Mouse (Mus musculus) limb, embryonic 12.5 days (tissue): ENCODE measurements around the gene Olfr486. TPM values are rescaled to one million over a fixed set of nuclear protein-coding genes. Genes with fewer than 3 reads are reported as not detected.

Experiments
- polyA plus RNA-seq: library from polyadenylated mRNA; unstranded; fragments of >200 nt; fragmentation: Nextera tagmentation; extraction: Ambion mirVana; gene quantifications from 2 replicates; pipeline ENCODE4 v1.2.1, GENCODE M21; 2016

Gene Olfr486
- polyA plus RNA-seq, 1 experiment from 2014 or later, result not detected

Other genes starting within 250 kb of the Olfr486 start
- not detected in 2 replicates for gene Olfr473, start 242.3 kb downstream of the Olfr486 start, polyA plus RNA-seq
- not detected in 2 replicates for gene Olfr474, start 218.1 kb downstream of the Olfr486 start, polyA plus RNA-seq
- gene Olfr476, start 207.9 kb downstream of the Olfr486 start, polyA plus RNA-seq, result not detected in 2 replicates
- not detected in 2 replicates for gene Olfr477, start 186.0 kb downstream of the Olfr486 start, polyA plus RNA-seq
- not detected in 2 replicates for gene Olfr478, start 138.8 kb downstream of the Olfr486 start, polyA plus RNA-seq
- gene Olfr479, start 122.0 kb downstream of the Olfr486 start, polyA plus RNA-seq, result not detected in 2 replicates
- gene Olfr480, start 105.4 kb downstream of the Olfr486 start, polyA plus RNA-seq, result not detected in 2 replicates
- gene Olfr481, start 92.9 kb downstream of the Olfr486 start, polyA plus RNA-seq, result not detected in 2 replicates
- not detected in 2 replicates for gene Olfr482, start 75.2 kb downstream of the Olfr486 start, polyA plus RNA-seq
- not detected in 2 replicates for gene Olfr483, start 71.9 kb downstream of the Olfr486 start, polyA plus RNA-seq
- not detected in 2 replicates for gene Olfr484, start 45.3 kb downstream of the Olfr486 start, polyA plus RNA-seq
- not detected in 2 replicates for gene Olfr485, start 12.9 kb downstream of the Olfr486 start, polyA plus RNA-seq
- not detected in 2 replicates for gene Olfr487, start 41.9 kb upstream of the Olfr486 start, polyA plus RNA-seq
- not detected in 2 replicates for gene Olfr488, start 85.6 kb upstream of the Olfr486 start, polyA plus RNA-seq
- gene Olfr490, start 116.2 kb upstream of the Olfr486 start, polyA plus RNA-seq, result not detected in 2 replicates
- not detected in 2 replicates for gene Olfr491, start 140.7 kb upstream of the Olfr486 start, polyA plus RNA-seq
- not detected in 2 replicates for gene Olfr492, start 150.9 kb upstream of the Olfr486 start, polyA plus RNA-seq
- gene Olfr493, start 174.2 kb upstream of the Olfr486 start, polyA plus RNA-seq, result not detected in 2 replicates
- not detected in 2 replicates for gene Olfr494, start 192.6 kb upstream of the Olfr486 start, polyA plus RNA-seq
- gene Olfr495, start 220.4 kb upstream of the Olfr486 start, polyA plus RNA-seq, result not detected in 2 replicates
- not detected in 2 replicates for gene Olfr497, start 247.7 kb upstream of the Olfr486 start, polyA plus RNA-seq